Mouse (Mus musculus) activated CD4-positive, CD25-positive, alpha-beta regulatory T cell, adult 9 weeks (primary cell): ENCODE data around the gene Lnpk. TPM values are rescaled to one million over a fixed set of nuclear protein-coding genes. Genes with fewer than 3 reads are reported as not detected.

Experiments used
- polyA plus RNA-seq: library from polyadenylated mRNA; unstranded; fragments of 100-300 nt; shearing (Covaris generic); gene quantifications from one replicate; pipeline ENCODE4 v1.2.1, GENCODE M21; 2017

Lnpk gene
- 21.1 TPM for polyA plus RNA-seq

GRCm38 (mm10) chr2:74578843-74579489 lies at the start of gene Lnpk:
Gene Lnpk, minus strand, starts transcription at chr2:74579435.

Other genes starting within 250 kb of the Lnpk start
- not detected for gene Evx2, start 80.1 kb upstream of the Lnpk start, polyA plus RNA-seq
- not detected for gene Hoxd13, start 88.9 kb upstream of the Lnpk start, polyA plus RNA-seq
- not detected for gene Hoxd12, start 95.6 kb upstream of the Lnpk start, polyA plus RNA-seq
- not detected for gene Hoxd11, start 100.1 kb upstream of the Lnpk start, polyA plus RNA-seq
- gene Hoxd10, start 112.5 kb upstream of the Lnpk start, polyA plus RNA-seq = not detected
- gene Hoxd9, start 118.3 kb upstream of the Lnpk start, polyA plus RNA-seq = not detected
- gene Hoxd8, start 125.2 kb upstream of the Lnpk start, polyA plus RNA-seq = not detected
- gene Hoxd3, start 132.5 kb upstream of the Lnpk start, polyA plus RNA-seq = not detected
- not detected for gene Hoxd4, start 132.5 kb upstream of the Lnpk start, polyA plus RNA-seq
- gene Gm28230, start 147.3 kb upstream of the Lnpk start, polyA plus RNA-seq = not detected
- gene Hoxd1, start 183.5 kb upstream of the Lnpk start, polyA plus RNA-seq = not detected
- gene Mtx2, start 246.4 kb upstream of the Lnpk start, polyA plus RNA-seq = 18.1 TPM